Mouse (Mus musculus): ENCODE results near the gene Otud1.
A peak's percentile ranks its signal among the peaks of the same experiment; 100 is the strongest.

Gene Otud1

GRCm38 (mm10) chr2:19657158-19657874, at the start of gene Otud1:
Gene Otud1, plus strand, starts transcription at chr2:19657752.
- DNase-seq: peak; percentile 97 to 99

- DNase-seq: no peak
Observed at GRCm38 (mm10) chr2:19607852-19608251, 49.7 kb upstream of the Otud1 start.

DNA sequence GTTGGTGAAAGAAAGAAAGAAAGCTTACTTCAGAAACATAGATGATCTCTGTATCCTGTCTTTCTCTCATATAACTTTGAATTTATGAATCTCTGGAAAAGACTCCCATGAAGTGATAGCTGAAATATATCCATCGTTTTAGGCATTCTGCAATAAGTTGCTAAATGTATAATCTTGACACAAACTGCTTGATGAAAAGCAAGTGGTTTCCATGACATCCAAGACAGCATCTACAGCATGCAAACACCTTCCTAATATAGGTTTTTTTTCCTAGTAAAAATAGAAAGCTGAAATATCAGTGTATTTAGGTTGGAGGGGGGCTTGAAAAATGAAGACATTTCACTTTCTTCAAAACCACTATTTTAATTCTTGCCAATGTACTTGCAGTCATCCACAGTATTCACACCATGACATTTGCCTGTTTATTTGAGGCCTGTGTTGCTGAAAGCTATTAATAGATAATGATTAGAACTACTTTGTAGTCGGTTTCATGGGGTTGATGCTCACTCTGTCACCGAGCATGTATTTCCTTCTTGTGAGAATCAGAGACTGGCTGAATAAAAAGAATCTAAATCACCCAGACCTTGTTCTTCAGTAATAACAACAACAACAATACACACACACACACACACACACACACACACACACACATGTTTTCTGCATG, 49.0 kb upstream of the Otud1 start:
- no peak for DNase-seq

DNA sequence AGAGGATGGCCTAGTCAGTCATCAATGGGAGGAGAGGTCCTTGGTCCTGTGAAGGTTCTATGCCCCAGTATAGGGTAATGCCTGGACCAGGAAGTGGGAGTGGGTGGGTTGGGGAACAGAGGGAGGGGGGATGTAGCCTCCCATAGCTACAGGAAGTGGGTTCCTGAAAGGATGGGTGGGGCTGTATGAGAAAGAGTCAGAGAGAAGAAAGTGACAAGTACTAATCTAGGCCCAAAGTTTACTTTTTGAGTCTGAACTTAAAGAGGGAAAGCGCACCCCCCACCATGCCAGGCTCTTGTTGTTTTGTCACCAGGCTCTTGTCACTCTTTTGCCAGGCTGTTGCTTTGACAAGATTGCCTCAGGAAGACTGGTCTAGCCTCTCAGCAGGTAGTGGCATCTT, 35.5 kb upstream of the Otud1 start:
- DNase-seq: no peak

DNA sequence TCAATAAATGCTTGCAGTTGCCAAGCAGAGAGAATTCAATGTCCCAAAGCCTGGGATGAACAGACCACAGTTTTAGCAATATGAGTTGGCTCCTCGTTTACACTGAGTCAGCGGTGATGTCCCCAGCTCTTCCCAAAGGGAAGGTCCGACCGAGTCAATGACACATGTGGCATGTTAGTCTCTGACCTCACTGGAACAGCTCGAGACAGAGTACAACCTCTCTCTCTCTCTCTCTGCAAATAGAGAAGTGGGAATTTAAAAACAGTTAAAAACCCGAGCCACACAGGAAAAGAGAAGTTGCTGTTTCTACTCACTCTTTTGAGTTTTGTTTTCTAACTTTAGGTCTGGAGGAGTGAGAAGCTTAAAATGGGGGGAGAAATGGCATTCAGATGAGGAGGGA, 30.5 kb upstream of the Otud1 start:
- DNase-seq: no peak

DNA sequence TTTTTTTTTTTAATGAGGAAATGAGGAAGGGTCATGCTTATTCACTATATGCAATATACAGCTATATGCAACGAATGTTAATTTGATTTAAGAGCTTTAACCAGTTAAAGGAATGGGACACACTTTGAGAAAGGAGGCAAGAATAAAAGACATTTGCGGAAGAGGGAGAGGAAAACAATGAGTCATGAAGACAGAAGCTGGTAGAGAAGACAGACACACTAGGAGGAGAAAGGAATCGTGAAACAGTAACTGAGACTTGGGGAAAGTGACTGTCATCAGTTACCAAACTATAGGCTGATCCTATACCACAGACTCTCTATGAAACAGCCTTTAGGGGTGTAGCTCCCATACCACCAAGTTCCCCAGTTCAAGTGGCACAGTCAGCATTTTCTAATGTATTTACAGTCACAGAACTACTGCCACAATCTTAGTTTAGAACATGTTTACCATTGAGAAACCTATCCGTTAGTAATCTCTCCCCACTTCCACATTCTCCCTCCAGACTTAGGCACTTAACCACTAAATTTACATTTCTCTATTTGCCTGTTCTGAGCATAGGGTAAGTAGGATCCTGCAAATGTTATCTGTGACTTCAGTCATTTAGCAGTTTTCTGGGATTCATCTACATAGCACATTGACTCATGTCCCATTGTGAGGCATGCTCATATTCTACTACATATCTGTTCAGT, 29.5 kb upstream of the Otud1 start:
- DNase-seq: no peak

- no peak for DNase-seq
Observed at GRCm38 (mm10) chr2:19630544-19630943, 27.0 kb upstream of the Otud1 start.

GRCm38 (mm10) chr2:19633406-19633920, 24.1 kb upstream of the Otud1 start:
- DNase-seq: no peak

GRCm38 (mm10) chr2:19645182-19645581, 12.4 kb upstream of the Otud1 start:
- no peak for DNase-seq

- no peak for DNase-seq
Observed at GRCm38 (mm10) chr2:19646144-19646543, 11.4 kb upstream of the Otud1 start.

DNA sequence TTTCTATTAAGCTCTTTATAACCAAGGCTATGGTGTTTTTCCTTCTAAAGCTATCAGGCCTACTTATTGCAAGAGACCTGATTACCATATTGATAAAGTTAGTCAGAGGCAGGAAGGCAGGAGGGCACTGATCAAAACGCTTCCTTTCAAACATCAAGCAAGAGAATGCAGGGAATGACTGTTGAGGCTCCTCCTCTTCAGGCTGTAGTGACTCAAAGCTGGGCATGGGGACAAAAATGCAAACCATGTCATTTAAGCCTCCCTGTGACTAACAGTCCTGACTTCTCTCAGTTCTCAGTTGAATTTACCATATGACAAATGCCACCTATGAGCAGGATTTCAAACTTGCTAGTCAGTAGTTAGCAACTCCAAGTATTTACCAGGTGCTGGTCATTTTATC, 10.6 kb upstream of the Otud1 start:
- no peak for DNase-seq

DNA sequence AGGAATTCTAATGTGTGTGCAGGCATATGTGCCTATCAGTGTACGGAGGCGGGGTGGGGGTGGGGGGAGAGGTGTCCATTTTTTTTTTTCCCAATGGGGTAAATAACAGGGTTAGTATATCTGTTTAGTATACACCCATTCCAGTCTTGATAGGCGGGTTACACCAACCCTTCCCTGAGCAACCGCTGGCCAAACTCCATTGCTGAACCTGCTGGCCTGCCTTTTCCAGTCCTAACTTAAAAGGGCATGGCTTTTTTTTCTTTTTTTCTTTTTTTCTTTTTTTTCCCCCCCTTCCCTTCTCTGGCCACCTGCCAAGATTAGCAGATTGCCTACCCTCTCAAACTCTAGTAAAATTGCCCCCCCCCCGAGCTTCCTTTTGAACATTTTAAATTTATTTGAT, 1.1 kb upstream of the Otud1 start:
- DNase-seq: peak; percentile 18 to 31

DNA sequence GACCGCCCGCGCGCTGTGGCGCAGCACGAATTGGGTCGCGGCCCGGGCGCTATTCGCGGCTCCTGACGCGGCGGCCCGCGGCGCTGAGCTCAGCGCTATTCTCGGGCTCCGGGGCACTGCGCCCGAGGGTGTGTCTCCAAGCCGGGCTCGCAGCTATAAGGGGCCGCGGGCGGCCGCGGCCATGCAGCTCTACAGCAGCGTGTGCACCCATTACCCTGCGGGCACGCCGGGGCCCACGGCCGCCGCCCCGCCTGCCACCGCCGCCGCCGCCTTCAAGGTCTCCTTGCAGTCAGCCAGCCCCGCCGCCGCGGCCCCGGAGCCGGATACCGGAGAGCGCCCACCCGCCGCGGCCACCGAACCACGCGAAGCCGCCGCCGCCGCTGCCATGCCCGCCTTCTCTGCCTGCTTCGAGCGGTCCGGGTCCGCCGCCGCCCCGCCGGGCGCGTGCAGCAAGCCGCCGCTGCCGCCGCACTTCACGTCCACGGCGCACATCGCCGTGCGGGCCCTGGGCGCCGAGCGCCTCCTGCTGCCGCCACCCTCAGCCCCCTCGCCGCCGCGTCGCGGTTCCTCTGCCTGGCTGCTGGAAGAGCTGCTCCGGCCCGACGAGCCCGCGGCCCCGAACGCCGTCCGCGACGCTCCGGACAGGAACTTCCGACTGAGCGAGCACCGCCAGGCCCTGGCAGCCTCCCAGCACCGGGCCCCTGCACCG, 483 bp downstream of the Otud1 start:
- DNase-seq: peak in 1 of 2 experiments; percentile 49

GRCm38 (mm10) chr2:19658661-19659384, 1.3 kb downstream of the Otud1 start:
- peak in 1 of 2 experiments; percentile 63 for DNase-seq

GRCm38 (mm10) chr2:19660875-19661274, 3.3 kb downstream of the Otud1 start:
- DNase-seq: no peak

DNA sequence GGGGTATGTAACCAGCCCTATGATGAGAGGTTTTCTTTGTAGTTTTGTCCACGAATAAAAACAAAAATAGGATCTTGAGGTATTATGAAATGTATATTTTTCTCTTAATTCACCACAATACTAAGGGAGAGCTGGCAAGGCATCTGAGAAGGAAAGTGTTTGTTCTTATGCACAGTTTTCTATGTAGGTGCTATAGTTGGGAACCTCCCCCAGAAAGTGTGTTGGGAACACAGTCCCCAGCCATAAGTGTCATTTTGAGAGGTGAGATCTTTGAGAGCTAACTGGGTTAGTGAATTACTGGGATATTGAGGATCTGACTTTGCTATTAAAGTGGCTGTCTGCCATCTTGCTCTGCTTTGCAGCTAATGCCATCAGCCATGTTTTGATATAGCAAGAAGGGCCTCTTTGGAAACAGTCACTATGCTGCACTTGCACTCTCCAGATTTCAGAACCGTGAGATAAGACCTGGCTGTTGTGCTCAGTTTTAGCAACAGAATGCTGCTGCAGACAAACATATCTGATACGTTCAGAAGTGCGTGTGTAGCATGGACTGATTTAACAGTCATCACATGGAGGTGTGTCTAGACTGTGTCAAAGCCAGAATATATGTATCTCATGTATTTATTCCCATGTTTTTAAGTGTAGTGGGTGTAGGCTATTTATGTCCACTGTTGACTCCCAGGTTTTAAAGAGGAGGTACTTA, 5.7 kb downstream of the Otud1 start:
- DNase-seq: no peak

GRCm38 (mm10) chr2:19664147-19664546, 6.6 kb downstream of the Otud1 start:
- DNase-seq: peak in 1 of 2 experiments; percentile 10

GRCm38 (mm10) chr2:19664555-19665475, 7.3 kb downstream of the Otud1 start:
- DNase-seq: no peak

DNA sequence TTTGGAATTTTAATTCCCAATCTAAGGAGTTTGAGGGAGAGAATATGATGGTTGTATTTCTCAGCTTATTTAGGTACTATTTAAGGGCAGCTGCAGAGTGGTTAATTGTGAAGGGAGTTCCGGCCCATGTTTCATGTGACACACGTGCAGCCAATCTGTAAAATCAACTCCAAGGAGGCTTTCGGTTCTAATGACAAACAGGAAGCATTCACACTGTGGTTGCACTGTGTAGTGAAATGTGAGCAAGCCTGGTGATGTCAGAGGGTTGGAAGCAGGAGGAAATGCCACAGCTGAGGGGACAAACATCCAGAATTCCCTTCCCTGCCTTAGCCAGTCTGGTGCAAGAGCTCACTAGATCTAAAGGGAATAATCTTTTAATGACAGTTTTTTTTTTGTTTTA, 8.3 kb downstream of the Otud1 start:
- no peak for DNase-seq

GRCm38 (mm10) chr2:19670851-19671688, 13.5 kb downstream of the Otud1 start:
- no peak for DNase-seq

Measured in cerebellum, adult 18-20 months (tissue).